Comparison of ENCODE assay signal across 11 mouse cellular contexts in the genomic region with DNA sequence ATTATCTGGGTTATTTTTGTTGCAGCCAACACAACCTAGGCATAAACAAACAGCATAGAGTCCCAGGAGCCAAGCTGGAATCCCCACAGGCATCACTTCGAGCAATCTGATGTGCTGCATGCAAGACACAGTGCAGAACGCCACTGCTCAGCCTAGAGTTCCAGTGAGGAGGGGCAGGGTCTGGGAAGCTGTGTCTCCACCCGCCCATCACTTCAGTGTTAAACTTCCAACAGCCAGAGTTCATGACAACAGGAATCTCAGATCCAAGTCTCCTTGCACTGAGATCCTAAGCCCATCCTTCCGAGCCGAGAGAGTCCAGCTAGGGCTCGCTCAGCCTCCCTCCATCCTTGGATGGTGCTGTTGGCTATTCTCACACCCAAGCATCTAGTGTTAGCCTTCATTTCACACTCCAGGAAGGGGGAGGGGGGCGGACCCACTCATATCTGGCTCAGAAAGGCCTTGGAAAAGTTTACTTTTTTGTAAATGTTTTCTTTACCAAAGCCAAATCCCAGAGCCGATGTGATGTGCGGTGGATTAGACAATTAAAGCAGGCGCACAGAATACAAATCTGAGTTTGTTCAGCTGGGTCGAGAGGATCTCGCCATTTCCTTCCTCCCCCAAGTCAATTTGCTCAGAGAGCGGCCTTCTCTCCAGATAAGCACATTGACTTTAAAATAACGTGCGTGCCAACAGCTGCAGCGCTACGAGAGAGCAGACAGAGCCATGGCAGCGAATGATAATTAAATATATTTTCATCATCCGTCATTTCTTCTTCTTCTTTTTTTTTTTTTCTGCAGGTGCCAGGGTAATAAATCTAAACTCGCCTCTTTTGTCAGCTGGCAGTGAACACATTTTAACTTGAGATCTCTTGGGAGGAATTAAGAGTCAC.
A peak's percentile ranks its signal among the peaks of the same experiment; 100 is the strongest.
DNase-seq lines count a peak whose midpoint lies in the region; ATAC-seq lines count a peak whose summit lies in the region.
"Had no signal": no experiment of that assay in that cellular context is flagged by ENCODE, and none has a peak within 500 bp of the region (broad histone marks: within the 10 kb centered on the region; RNA-seq: fewer than 3 reads in every experiment).

No protein-coding gene starts in this region.

- peaks cover 19% of the 10 kb centered on the region for H3K4me1 ChIP-seq in midbrain, embryonic 14.5 days (ENCODE audit: control insufficient read depth, insufficient read depth, low read length)
- peaks cover 27% of the 10 kb centered on the region for H3K4me1 ChIP-seq in midbrain, embryonic 16.5 days (ENCODE audit: control insufficient read depth, insufficient read depth, low read length)
- H3K4me1 ChIP-seq in midbrain, embryonic 15.5 days = peaks cover 44% of the 10 kb centered on the region

- no peak overlapping the region for H3K4me3 ChIP-seq in midbrain, embryonic 14.5 days (replicated peaks; ENCODE audit: low read depth, low read length)
- H3K4me3 ChIP-seq in midbrain, embryonic 16.5 days (ENCODE audit: low read depth, low read length) = no peak overlapping the region
- no peak overlapping the region for H3K4me3 ChIP-seq in midbrain, embryonic 15.5 days

- intact Hi-C loops in heart, postnatal 25 days (cut with DNase I) = no loop called here
- intact Hi-C loops in gastrocnemius, postnatal 14 days (cut with DNase I; ENCODE audit: low total_unique reads) = no loop called here

- H3K9me3 ChIP-seq in midbrain, embryonic 14.5 days (ENCODE audit: control insufficient read depth, low read length) = no peaks in the 10 kb centered on the region
- no peaks in the 10 kb centered on the region for H3K9me3 ChIP-seq in midbrain, embryonic 16.5 days (replicated peaks; ENCODE audit: control insufficient read depth, low read length, poor library complexity, severe bottlenecking)
- H3K9me3 ChIP-seq in midbrain, embryonic 15.5 days = no peaks in the 10 kb centered on the region

- peak overlapping the region; percentile 37 for H3K27ac ChIP-seq in midbrain, embryonic 14.5 days (replicated peaks; ENCODE audit: low read depth, low read length)
- no peak overlapping the region for H3K27ac ChIP-seq in midbrain, embryonic 16.5 days (ENCODE audit: low read length)
- H3K27ac ChIP-seq in midbrain, embryonic 15.5 days = 0 out of 2 replicates have a peak overlapping the region, but pooled peaks have one; percentile 27
- H3K27ac ChIP-seq: macrophage had no signal

- no peaks in the 10 kb centered on the region for H3K36me3 ChIP-seq in midbrain, embryonic 14.5 days (ENCODE audit: control insufficient read depth, insufficient read depth, low read length)
- H3K36me3 ChIP-seq in midbrain, embryonic 16.5 days (ENCODE audit: control insufficient read depth, insufficient read depth, low read length) = no peaks in the 10 kb centered on the region
- H3K36me3 ChIP-seq in midbrain, embryonic 15.5 days (replicated peaks) = no peaks in the 10 kb centered on the region

- no peaks in the 10 kb centered on the region for H3K27me3 ChIP-seq in midbrain, embryonic 14.5 days (ENCODE audit: control insufficient read depth, insufficient read depth, low read length)
- no peaks in the 10 kb centered on the region for H3K27me3 ChIP-seq in midbrain, embryonic 16.5 days (ENCODE audit: control insufficient read depth, insufficient read depth, low read depth, low read length)
- H3K27me3 ChIP-seq in midbrain, embryonic 15.5 days (replicated peaks) = no peaks in the 10 kb centered on the region

- WGBS in midbrain, embryonic 14.5 days = 50% methylated on average over 20 of the region's 20 CpGs
- 43% methylated on average over 20 of the region's 20 CpGs for WGBS in midbrain, embryonic 16.5 days
- WGBS in midbrain, embryonic 15.5 days = 40% methylated on average over 20 of the region's 20 CpGs

- peak; percentile 35 for DNase-seq in embryo, embryonic 11 days
- DNase-seq in embryo, embryonic 10 days (ENCODE audit: low spot score) = no peak
- peak; percentile 63 for DNase-seq in midbrain, embryonic 14.5 days
- DNase-seq in heart, postnatal 25 days (ENCODE audit: low spot score) = peak; percentile 40
- no peak for DNase-seq in gastrocnemius, postnatal 14 days
- DNase-seq: cerebellum, adult 9-10 months; kidney, adult 2 months had no signal

- H3K4me2 ChIP-seq in midbrain, embryonic 14.5 days (ENCODE audit: low read length) = no peak overlapping the region
- no peak overlapping the region for H3K4me2 ChIP-seq in midbrain, embryonic 16.5 days (ENCODE audit: low read length)
- no peak overlapping the region for H3K4me2 ChIP-seq in midbrain, embryonic 15.5 days

- ATAC-seq in midbrain, embryonic 14.5 days (ENCODE audit: low FRiP score, low TSS enrichment) = no peak
- no peak for ATAC-seq in midbrain, embryonic 16.5 days
- ATAC-seq in midbrain, embryonic 15.5 days (replicated peaks) = no peak
- ATAC-seq in activated CD4-positive, CD25-positive, alpha-beta regulatory T cell, adult 4 months = no peak

- H3K9ac ChIP-seq in midbrain, embryonic 14.5 days (replicated peaks; ENCODE audit: low read length) = no peak overlapping the region
- H3K9ac ChIP-seq in midbrain, embryonic 16.5 days (ENCODE audit: low read depth, low read length) = no peak overlapping the region
- no peak overlapping the region for H3K9ac ChIP-seq in midbrain, embryonic 15.5 days

Comparison
In these comparisons a context has a peak if more than half of its experiments do, and no peak if none do; other contexts are left out.
1. DNase-seq: peak in embryo, embryonic 11 days (single experiment), midbrain, embryonic 14.5 days (single experiment) and heart, postnatal 25 days (single experiment); none in embryo, embryonic 10 days (single experiment) and gastrocnemius, postnatal 14 days (single experiment).